Mouse (Mus musculus) limb, embryonic 14.5 days (tissue): ENCODE results near the gene Asf1b. TPM values are rescaled to one million over a fixed set of nuclear protein-coding genes. Genes with fewer than 3 reads are reported as not detected.

ENCODE experiments used
- ATAC-seq: fragments of 200-750 bp; cut with Nextera tagmentation; 2 replicates; pipeline ENCODE4 v1.8.0; 2017; ENCODE audit warnings: low read depth, moderate number of reproducible peaks, moderate TSS enrichment; ENCODE audit not compliant: low FRiP score
- DNase-seq: peaks from one replicate; pipeline ENCODE4 v3.0.0-alpha.2; 2015; ENCODE audit warnings: low spot score
- H3K27ac ChIP-seq: fragments of 300-500 bp; sonication (generic); replicated peaks from 2 replicates; pipeline ENCODE4 v1.5.1; 2014; ENCODE audit warnings: low read depth, mild to moderate bottlenecking, low read length, moderate library complexity, mixed read lengths
- H3K27me3 ChIP-seq: fragments of 300-500 bp; sonication (generic); 2 replicates; pipeline ENCODE4 v1.6.1; 2014; ENCODE audit warnings: low read length, mixed read lengths; ENCODE audit not compliant: control insufficient read depth, insufficient read depth
- H3K36me3 ChIP-seq: fragments of 300-500 bp; sonication (generic); 2 replicates; pipeline ENCODE4 v1.6.1; 2014; ENCODE audit warnings: mild to moderate bottlenecking, low read length, moderate library complexity, mixed read lengths; ENCODE audit not compliant: control insufficient read depth, insufficient read depth
- H3K4me1 ChIP-seq: fragments of 300-500 bp; sonication (generic); 2 replicates; pipeline ENCODE4 v1.6.1; 2014; ENCODE audit warnings: antibody characterized with exemption, low read length, mixed read lengths; ENCODE audit not compliant: control insufficient read depth, insufficient read depth
- H3K4me2 ChIP-seq: fragments of 300-500 bp; sonication (generic); replicated peaks from 2 replicates; pipeline ENCODE4 v1.6.1; 2014; ENCODE audit warnings: low read depth, mild to moderate bottlenecking, low read length, moderate library complexity; ENCODE audit not compliant: severe bottlenecking
- H3K4me3 ChIP-seq: fragments of 300-500 bp; sonication (generic); replicated peaks from 2 replicates; pipeline ENCODE4 v1.5.1; 2014; ENCODE audit warnings: low read length
- H3K9ac ChIP-seq: fragments of 300-500 bp; sonication (generic); 2 replicates; pipeline ENCODE4 v1.6.1; 2014; ENCODE audit warnings: mild to moderate bottlenecking, low read depth, low read length, moderate library complexity; ENCODE audit not compliant: severe bottlenecking
- H3K9me3 ChIP-seq: fragments of 300-500 bp; sonication (generic); 2 replicates; pipeline ENCODE4 v1.6.1; 2016; ENCODE audit warnings: low read length; ENCODE audit not compliant: control insufficient read depth
- POLR2A ChIP-seq: fragments of 200-500 bp; IDR thresholded peaks from 2 replicates; pipeline ENCODE4 v1.8.0; 2012; ENCODE audit warnings: inconsistent platforms, mild to moderate bottlenecking, moderate library complexity, borderline replicate concordance; ENCODE audit not compliant: insufficient read depth, insufficient read length; ENCODE audit errors: extremely low read depth
- WGBS: fragments of 180-500 bp; shearing (Covaris S2); extraction: QIAGEN DNeasy Blood & Tissue Kit; methylation state at CpG from one replicate; pipeline ENCODE4 v1.1.7; 2014; 5-methylcytosine and 5-hydroxymethylcytosine counted together
- polyA plus RNA-seq, 2 experiments: library from polyadenylated mRNA; depleted of rRNA in 1 of 2; stranded (reverse) in 1 of 2; unstranded in 1 of 2; fragments of >200 nt; fragmentation: Nextera tagmentation in 1 of 2; extraction: Ambion mirVana in 1 of 2; gene quantifications; 2 replicates each; pipeline versions ENCODE4 v1.2.1 to v1.2.3; 2012 to 2014

Asf1b gene
- polyA plus RNA-seq, 2 experiments, result 61.2 to 76.2 TPM

DNA sequence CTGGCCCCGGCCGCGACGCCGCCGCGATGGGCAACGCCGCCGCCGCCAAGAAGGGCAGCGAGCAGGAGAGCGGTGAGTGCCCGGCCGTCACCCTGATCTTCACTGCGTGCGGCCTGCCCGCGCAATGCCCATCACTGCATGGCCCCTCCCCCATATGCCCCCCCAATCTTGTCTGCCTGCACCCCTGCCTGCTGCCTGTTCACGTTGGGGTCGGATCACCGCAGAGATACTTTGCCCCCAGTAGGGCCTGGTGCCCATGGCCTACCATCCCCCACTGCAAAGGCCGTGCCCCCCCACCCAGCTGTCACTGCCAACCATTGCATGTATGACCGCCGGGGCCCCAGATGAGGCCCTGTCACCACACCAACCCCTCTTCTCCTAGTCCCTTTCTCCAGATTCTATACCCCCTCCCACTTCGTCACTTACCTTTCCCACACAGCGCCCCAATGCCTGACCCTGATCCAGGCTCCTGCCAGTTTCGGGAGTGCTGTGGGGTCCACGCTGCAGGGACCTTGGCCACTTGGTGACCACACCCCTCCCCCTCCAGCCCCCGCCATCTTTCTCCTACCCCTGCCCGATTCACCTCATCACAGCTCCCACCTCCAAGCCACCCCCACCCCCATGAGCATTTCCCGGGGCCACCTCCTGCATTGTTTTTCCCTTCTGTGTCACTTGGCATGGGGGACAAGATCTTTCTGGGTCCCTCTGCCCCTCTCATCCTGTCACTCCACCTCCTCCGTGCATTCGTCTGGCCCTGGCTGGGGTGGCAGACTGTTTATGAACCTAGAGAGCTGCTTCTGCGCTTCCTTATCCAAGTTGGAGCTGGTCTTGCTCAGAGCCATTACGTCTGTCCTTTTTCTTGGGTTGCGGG, 18.1 kb downstream of the Asf1b start:
- peaks cover 21% of the 10 kb centered on the region; the same call in 1 of the 2 replicates for H3K36me3 ChIP-seq
- H3K4me3 ChIP-seq, result peak overlapping the region; percentile 84
- DNase-seq (no peak), ATAC-seq (peak; percentile 11)
- no peak for TF ChIP-seq POLR2A
- H3K4me2 ChIP-seq, result peak overlapping the region; percentile 87
- 0 out of 2 replicates have a peak overlapping the region, but pooled peaks have one; percentile 9 for H3K27ac ChIP-seq
- H3K27me3 ChIP-seq, result no peaks in the 10 kb centered on the region
- H3K9me3 ChIP-seq, result no peaks in the 10 kb centered on the region
- 5% methylated on average over 22 of the region's 37 CpGs for WGBS
- H3K9ac ChIP-seq, result peak overlapping the region; percentile 77
- H3K4me1 ChIP-seq, result peaks cover 18% of the 10 kb centered on the region

DNA sequence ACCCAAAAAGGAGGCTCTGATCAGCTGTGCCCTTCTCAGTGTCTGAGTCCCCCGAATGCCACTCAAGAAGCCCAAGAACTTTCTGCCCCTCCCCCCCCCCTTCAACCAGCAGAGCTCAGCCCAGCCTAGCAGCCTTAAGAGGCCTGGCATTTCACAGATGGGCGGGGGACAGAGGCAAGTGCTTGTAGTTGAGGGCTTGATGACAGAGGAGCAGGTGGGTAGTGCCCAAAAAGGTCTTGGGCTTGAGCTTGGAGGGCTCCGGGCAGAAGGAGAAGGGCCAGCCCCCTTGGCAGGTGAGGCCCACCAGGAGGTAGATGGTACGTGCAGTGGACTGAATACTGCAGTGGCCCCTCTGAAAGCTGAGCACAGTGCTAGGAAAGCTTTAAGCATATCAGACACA, 19.2 kb downstream of the Asf1b start:
- Histone ChIP-seq H3K4me2 (peak overlapping the region; percentile 87), H3K4me1 (peaks cover 18% of the 10 kb centered on the region), H3K27ac (no peak overlapping the region), H3K36me3 (peaks cover 14% of the 10 kb centered on the region; the same call in 1 of the 2 replicates), H3K9me3 (no peaks in the 10 kb centered on the region), H3K27me3 (no peaks in the 10 kb centered on the region), H3K9ac (no peak overlapping the region), H3K4me3 (no peak overlapping the region)
- DNase-seq, result no peak
- 83% methylated on average over 4 of the region's 4 CpGs for WGBS
- ATAC-seq, result no peak
- no peak for TF ChIP-seq POLR2A

- no peak overlapping the region for H3K9ac ChIP-seq
- no peaks in the 10 kb centered on the region for H3K27me3 ChIP-seq
- ATAC-seq, result no peak
- no peak overlapping the region for H3K4me3 ChIP-seq
- no peaks in the 10 kb centered on the region for H3K9me3 ChIP-seq
- DNase-seq, result no peak
- no peak for TF ChIP-seq POLR2A
- WGBS, result 88% methylated on average over 4 of the region's 4 CpGs
- H3K4me2 ChIP-seq, result no peak overlapping the region
- no peak overlapping the region for H3K27ac ChIP-seq
- H3K4me1 ChIP-seq, result peaks cover 18% of the 10 kb centered on the region
- peaks cover 19% of the 10 kb centered on the region for H3K36me3 ChIP-seq
These were observed 20.9 kb downstream of the Asf1b start for GRCm38 (mm10) chr8:83976101-83976630.

DNA sequence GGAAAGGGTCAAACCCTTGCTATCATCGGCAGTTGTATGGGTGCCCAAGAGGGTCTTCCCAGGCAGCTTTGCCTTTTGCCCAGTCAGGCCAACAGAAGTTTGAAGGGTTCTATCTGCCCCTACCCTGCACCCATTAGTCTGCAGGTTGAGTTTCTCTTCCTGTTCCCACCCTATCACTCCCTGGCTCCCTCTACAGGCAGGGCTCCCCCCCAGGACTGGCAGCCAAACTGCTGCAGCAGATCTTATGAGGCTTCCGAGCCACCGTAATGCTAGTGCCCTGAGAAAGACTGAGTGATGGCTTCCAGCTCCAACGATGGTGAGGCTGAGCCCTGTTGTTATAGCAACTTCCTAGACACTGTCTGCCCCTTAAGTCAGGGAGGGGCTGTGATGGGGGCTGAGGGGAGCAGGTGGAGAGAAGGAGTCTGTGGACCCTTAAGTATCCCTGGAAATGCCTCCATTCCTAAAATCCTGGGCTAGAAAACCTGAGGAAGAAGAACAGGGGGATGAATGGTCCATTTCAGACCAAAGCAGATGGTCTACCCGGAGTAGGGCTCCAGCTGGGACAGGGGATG, 21.6 kb downstream of the Asf1b start:
- WGBS, result 89% methylated on average over 5 of the region's 5 CpGs
- Histone ChIP-seq H3K4me2 (no peak overlapping the region), H3K36me3 (peaks cover 26% of the 10 kb centered on the region), H3K4me3 (no peak overlapping the region), H3K27me3 (no peaks in the 10 kb centered on the region), H3K9ac (no peak overlapping the region), H3K27ac (no peak overlapping the region), H3K4me1 (peaks cover 18% of the 10 kb centered on the region), H3K9me3 (no peaks in the 10 kb centered on the region)
- no peak for ATAC-seq
- DNase-seq, result no peak
- TF ChIP-seq POLR2A, result no peak

- peak overlapping the region; percentile 12; the same call in 1 of the 2 replicates for H3K9ac ChIP-seq
- H3K9me3 ChIP-seq, result no peaks in the 10 kb centered on the region
- H3K4me3 ChIP-seq, result no peak overlapping the region
- no peak for TF ChIP-seq POLR2A
- DNase-seq, result no peak
- no peak for ATAC-seq
- no peak overlapping the region for H3K27ac ChIP-seq
- H3K27me3 ChIP-seq, result no peaks in the 10 kb centered on the region
- H3K4me1 ChIP-seq, result peaks cover 18% of the 10 kb centered on the region
- whole genome bisulfite sequencing, result 38% methylated on average over 6 of the region's 6 CpGs
- H3K36me3 ChIP-seq, result peaks cover 33% of the 10 kb centered on the region
- H3K4me2 ChIP-seq, result no peak overlapping the region
These were observed 22.3 kb downstream of the Asf1b start for GRCm38 (mm10) chr8:83977646-83978045.
